Mouse (Mus musculus): ENCODE measurements around the gene Fbxl17.

The Fbxl17 gene

DNA sequence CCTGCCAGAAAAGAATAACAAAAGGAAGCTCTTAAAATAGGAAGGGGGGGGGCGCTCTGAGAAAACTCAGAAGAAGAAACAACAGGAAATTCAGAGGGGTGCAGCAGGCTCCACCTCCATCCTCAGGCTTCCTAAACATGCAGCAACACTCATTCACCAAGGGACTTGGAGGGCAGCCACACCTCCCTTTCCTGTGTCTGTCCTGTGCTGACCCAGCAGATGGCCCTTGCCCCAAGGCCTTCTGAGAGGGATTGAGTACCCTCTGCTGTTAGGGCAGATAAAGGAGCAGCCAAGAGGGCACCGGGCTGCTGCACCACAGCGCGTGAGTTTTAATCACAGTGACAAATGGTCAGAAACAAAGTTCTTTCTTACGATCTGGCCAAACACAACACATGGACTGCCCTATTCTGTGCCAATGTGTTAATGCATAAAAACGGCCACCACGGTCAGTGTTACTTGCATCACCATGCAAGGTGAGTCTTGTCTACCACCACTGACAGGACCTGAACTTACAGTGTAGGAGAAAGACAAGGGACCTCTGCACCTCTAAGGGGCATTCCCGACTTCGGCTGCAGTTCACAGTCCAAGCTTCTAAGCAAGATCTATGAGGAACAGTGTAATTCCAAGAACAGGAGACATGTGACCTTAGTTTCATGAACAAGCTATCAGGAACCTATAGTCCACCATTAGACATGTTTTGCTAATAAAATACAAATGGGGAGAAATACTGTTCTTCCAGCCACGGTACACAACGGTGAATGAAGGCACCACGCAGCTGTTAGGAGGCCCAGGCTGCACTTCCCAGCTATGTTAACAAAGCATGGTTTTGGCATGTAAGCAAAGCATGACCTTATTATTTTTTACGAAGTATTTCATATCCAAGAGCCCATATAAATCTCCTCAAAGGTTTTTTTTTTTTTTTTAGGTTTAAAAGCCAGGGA, 96.8 kb downstream of the Fbxl17 start:
- DNase-seq (ENCODE audit: low spot score in 2 of 2): no peak

DNA sequence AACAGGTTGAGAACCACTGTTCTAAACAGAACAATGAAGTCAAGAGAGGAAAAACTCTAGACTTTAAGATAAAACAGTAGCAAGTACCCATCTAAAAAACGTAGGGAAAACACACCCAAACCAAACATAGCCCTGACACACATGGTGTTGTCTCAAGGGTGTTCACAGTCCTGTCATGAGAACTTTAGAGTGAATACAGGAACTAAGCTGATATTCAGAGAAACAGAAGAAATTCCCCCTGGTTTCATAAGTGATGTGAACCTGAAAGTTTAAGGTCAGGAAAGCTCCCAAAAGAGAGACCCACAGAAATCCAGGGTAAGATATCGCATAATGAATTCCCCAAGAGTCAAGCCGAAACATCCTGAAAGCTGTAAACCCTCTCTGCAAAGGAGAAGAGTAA, 97.6 kb downstream of the Fbxl17 start:
- DNase-seq (ENCODE audit: low spot score in 2 of 2): no peak

DNA sequence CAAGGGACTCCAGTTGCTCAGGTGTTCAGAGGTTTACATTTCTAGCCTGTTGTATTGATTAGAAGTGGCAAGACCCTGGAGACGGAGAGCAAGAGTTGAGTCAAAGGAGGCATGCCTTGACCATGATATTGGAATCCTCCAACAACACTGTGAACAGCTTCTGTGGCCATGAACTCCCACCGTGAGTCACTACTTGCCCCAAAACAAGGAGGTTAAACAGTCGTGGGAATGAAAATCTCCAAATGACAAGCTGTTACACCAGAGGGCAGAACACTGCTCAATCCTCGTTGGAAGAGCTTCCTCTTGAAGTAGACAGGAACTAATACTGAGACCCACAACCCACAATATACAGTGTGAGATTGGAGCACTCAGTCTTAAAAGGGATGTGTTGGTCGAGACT, 99.2 kb downstream of the Fbxl17 start:
- DNase-seq (ENCODE audit: low spot score in 2 of 2): no peak

DNA sequence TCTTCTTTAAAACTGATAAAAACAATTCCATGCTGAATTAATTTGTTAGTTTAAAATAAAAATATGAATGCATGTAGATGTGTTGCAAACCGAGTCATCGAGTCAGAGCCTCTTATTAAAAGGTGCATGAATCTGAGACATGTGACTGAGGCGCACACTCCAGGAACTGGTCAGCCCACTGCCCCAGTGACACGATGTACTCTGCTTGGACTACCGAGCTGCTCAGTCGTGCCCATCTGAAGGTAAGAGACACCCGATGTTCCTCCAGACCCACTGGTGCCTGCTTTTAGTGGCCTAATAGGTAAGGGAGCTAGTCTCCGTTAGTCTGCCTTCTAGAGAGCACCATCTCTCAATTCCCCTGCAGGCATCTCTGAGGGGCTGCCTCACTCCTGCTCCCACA, 100.0 kb downstream of the Fbxl17 start:
- no peak for DNase-seq (ENCODE audit: low spot score in 2 of 2)

DNA sequence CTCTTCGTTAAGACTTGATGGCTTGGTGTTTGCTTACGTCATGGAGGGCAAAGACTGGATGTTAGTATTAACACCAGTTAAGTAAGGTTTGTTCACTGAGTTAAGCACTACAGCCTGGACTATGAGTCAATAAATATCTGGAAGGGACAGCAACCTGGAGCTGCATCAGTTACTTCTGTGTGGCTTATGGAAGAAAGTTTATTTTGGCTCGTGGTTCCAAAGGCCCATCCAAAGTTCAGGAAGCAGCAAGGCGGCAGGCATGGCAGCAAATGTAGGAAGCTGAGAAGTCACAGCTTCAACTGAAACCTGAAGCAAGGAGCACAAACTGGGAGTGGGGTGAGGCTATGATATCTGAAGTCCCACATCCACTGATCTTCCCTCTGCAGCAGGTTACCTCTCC, 108.3 kb downstream of the Fbxl17 start:
- DNase-seq (ENCODE audit: low spot score in 2 of 2): no peak

DNA sequence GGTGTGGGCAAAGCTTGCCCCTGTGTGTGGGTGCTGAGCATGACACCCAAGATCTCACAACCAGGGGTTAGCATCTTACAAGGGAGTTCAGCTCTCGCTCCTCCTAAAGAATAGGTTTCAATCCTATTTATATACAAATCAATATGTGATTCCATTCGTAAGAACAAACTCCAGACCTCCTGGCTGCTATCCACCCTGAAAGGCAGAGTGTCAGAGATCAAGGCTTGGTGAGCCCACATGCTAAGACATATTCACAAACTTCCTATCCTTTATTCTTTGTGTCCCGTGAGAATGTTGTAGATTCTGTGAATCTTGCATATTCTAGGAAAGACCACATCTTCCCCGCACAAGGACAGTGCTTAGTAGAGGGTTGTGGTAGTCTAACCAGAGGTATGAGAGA, 108.9 kb downstream of the Fbxl17 start:
- DNase-seq (ENCODE audit: low spot score in 2 of 2): no peak

DNA sequence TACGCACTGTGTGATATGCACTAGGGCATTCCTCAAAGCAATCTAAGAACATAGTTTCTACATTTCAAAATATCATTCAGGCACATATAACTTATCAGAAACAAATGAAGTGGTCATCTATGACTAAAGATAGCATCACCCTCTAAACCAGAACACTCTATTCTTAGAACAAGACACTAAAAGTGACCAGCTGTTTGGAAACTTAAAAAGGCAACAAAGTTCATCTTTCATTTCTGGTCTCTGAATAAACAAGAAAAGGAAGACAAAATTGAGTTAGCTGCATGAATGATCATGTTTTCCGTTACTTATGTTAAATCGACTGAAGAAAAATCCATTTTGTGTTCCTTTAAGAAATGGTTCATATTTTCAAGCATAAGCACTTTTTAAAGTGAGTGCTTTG, 128.8 kb downstream of the Fbxl17 start:
- DNase-seq (ENCODE audit: low spot score in 2 of 2): no peak

DNA sequence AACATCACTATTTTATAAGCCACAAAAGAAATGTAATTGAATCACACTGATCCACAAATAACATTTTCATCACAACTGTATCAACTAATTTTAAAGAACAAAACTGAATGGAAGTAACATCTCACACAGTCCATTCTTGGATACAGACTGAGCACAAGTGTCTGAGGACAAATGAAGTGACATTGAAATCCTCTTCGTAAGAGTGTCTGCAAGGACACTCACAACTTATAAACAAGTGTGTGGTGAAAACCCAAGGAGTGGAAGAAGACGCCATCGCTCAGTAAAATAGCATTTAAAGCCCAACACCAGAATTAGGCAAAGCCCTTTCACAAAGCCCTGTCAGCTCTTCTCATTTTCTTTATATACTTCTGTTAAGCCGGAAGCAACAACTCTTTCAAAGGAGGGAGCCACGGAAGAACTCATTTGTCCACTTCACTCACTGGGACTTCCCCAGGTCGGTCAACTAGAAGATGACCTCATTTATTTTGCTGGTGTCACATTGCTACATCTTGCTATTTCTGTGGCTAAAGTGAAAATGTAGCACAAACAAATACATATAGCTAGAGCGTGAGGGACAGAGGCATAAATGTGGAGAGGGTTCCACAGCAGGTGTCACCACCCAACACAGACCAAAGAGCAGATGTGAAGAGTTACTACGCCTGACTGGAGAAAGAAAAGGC, 130.0 kb downstream of the Fbxl17 start:
- DNase-seq (ENCODE audit: low spot score in 2 of 2): no peak

DNA sequence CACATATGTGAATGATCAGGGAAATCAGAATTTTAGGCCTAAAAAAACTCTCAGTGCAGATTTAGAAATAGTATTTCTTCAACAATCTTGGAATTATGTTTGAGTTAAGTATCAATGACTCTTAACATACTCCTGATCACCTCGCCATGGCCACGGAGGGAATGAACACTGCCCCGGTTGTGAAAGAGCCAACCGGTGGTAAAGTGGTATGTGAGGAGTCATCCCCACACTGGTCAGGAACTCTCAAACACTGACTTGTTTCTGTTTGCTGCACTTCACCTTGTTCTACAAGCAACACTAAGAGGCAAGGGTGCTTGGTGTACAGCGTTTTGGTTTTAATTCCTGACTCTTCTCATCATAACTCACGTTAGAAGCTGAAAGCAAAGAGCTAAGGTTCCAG, 132.3 kb downstream of the Fbxl17 start:
- no peak for DNase-seq (ENCODE audit: low spot score in 2 of 2)

DNA sequence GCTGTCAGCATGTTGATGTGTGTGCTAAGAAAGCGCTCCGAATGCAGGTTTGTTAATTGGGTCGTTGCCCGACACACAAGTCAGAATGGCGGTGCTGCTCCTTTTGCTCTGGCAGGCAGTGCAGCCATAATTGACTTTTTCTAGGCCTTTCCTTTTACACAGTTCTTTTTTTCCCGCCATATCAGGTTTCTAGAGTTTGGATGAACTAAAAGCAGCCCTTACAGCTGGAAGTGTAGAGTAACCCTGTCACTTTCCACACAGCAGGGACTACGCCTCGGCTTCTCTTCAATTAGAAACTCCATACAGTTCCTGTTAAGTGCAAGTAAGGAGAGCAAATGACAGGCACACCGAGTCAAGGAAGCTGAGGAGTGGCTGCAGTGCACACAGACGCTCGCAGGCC, 133.8 kb downstream of the Fbxl17 start:
- DNase-seq (ENCODE audit: low spot score in 2 of 2): peak in 1 of 2 experiments; percentile 40

DNA sequence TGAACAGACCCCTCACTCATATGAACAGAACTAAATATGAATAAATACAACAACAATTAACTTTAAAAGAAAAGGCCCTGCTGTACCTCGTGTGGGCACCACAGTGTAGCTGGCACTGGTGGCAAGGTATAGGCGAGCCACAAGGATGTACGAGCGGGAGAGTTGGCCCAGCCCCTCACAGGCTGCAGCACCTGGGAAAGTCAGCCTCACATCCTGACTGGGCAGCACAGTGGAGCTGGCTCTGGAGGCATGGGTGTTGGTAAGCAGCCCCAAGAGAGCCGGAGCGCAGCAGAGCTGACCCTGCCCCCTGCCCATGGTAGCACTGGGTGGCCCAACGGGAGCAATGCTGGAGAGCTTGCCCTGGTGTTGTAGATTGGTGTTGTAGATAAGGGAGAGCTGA, 135.2 kb downstream of the Fbxl17 start:
- no peak for DNase-seq (ENCODE audit: low spot score in 2 of 2)

DNA sequence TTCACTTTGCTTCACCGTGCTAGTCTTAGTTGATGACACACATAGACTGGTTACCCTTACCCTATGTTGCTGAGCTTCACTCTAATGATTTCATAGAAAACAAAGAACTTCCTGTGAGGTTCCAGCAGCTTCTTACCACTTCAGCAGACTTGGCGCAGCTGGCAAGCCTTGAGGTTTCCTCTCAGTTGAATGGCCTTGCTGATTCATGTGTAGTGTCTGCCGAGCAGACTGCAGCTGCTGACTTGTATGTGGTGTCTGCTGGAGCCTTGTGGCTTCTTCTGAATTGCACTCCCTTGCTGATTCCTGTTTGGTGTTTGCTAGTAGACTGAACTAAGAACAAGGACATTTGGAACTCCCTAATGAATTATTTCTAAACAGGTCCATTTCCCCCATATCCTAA, 137.6 kb downstream of the Fbxl17 start:
- no peak for DNase-seq (ENCODE audit: low spot score in 2 of 2)

DNA sequence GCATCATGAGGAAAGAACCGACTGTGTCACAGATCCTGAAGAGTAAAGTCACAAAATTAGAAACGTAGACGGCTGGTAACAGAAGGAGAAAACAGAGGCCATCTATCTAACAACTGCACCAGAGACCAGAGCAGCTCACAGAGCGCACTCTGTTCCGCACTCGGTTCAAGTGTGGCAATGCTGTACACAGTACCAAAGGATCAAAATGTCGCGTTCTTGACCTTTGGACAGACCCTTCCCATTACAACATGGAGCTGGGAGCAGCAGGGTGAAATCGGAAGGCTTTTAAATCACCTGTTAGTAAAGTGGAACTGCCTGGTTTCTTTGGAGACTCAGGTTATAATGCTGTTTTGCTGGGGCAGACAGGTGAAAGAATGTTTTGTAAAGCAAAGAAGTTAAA, 138.1 kb downstream of the Fbxl17 start:
- DNase-seq (ENCODE audit: low spot score in 2 of 2): no peak

DNA sequence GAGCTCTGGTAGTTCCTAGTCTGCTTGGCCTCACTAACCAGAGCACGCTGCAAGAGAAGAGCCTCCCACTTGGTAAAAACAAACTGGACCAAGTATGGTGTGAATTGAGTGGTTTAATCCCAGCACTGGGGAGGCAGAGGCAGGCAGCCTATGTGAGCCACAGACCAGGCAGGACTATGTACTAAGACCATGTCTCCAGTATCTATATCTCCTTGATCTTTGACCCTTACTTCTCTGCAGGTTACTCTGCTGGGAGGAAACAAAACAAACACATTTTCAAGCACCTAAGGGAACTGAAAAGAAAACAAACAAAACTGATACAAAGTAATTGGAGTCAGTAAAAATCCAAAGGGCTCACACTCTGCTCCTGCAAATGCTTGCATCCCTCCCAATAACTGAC, 141.0 kb downstream of the Fbxl17 start:
- DNase-seq (ENCODE audit: low spot score in 2 of 2): no peak

DNA sequence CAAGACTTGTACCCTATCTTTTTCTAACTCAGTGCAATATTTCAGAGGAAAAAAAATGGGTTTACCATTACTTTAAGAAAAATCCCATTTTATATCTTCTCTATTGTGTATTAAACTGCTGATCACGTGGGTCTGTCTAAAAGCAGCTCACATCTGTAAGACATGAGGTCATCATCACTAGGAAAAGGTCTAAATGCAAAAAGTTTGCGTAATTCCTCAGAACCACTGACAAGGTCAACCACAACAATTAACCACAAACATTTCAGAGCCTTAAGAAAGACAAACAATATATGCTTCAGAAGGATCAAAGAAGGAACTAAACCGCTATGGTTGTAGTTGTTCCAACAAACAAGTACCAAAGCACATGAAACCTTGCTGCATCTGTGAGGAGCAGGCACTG, 143.6 kb downstream of the Fbxl17 start:
- DNase-seq (ENCODE audit: low spot score in 2 of 2): no peak

DNA sequence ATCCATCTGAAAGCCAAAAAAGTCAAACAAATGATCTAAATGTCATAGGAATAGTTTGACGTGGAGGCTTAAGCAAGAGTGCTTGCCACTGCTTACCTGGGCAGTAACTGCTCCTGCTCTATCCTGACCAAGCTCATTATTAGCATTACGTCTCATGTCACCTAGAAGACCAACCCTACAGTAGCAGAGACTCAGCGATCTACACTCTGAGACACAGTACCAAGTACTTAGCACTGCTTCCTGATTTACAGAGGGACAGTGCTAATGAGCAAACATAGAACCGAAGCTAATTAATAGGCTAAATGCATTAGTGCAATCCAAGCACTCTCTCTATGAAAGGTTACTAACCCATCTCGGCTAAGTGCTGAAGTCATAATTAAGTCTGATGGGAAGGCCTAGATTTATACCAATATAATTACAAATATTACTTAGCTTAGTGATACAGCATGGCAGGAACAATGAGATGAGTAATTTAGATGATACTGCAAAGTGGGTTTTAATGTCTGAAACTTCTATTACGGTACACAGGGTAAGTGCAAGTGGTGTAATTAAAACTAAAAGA, 147.1 kb downstream of the Fbxl17 start:
- no peak for DNase-seq (ENCODE audit: low spot score in 2 of 2)

DNA sequence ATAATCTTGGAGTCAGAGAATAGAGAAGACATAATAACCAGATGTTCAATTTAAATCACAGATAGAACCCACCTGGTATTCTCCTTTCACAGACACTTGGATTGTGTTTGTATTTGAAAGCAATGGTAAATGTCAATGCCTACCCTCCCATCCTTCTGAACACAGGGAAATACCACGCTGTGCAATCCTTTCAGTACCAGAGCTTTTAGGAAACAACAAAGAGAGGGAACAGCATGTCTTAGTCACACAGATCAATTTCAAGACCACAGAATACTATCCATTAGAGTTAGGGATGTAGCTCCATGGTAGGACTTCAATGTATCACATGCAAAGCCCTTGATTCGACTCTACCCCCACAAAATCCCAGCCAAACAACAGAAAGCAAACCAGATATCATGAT, 148.1 kb downstream of the Fbxl17 start:
- DNase-seq (ENCODE audit: low spot score in 2 of 2): no peak

DNA sequence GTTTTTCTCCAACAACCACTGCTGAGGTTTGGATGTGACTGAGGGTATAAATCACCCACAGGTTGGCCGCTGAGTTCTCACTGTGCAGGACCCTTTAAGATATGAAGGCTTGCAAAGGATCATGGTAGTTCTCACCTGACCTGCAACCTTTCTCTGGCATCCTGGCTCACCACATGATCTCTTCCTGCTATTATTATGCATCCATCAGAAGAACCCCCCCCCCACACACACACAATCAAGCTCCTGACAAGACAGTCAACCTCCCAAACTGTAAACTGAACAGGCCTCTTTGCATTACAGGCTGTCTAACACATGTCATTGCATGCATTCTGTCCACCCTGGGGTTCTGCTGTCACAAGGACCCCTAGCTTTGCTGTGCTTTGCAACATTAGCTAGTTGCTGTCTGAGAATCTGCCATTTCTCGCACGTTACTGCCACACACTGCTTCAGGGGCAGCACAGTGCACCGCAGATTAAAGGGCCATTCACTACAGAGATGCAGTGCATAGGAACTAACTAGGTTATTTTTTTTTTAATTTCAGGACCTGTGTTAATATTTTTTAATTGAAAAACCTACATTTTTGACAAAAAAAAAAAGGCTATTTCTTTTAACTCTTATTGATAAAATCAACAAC, 148.8 kb downstream of the Fbxl17 start:
- DNase-seq (ENCODE audit: low spot score in 2 of 2): no peak

DNA sequence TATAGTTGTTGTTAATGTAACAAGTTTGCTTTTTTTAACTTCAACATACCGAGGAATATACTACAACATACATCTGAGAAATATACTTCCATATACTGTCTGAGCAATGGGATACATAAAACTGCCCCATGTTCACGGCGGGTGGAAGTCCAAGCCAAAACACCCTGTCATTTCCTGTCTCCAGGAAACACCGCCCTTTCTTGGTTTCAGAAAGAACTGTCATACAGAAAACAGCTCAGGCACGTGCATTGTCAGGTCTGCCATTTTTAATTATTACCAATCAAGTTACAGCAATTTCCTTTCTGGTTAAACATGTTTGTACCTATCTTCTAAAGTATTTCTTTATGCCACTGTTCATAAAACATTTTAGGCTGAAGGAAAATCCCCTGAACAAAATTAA, 155.7 kb downstream of the Fbxl17 start:
- no peak for DNase-seq (ENCODE audit: low spot score in 2 of 2)

DNA sequence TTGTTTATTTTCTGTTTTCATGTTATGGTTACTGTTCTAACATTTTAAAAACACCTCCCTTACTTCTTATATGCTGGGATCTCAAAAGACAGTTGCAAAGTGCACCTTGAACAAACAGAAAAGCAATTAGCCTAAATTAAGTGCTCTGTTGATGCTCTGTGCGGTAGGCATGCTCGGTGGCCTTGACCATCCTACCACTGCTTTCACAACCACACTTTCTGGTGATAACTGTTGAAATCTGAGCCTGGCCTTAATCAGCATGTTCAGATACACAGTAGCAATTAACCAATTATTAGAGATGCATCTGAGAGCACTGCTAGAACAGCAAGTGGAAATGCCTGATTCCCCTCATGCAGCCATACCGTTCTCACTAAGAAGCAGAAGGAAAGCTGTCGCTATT, 156.7 kb downstream of the Fbxl17 start:
- DNase-seq (ENCODE audit: low spot score in 2 of 2): no peak

DNA sequence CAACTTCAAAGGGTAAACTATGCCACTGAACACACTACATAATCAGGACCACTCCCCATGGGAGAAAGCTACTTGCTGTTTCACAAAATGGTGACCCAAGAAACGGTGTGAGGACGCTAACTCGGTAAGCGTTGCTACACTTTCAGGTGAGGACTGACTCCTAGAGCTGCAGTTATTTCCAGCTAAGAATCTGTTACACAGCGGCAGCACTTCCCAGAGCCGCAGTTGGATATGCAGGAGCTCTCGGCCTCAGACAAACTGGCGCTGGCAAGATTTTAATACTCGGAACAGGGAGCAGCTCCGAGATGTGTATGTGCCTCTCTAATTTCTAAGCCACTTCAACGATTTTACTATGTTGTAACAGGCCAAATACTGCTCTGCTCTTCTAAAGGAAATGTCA, 157.4 kb downstream of the Fbxl17 start:
- DNase-seq (ENCODE audit: low spot score in 2 of 2): no peak

DNA sequence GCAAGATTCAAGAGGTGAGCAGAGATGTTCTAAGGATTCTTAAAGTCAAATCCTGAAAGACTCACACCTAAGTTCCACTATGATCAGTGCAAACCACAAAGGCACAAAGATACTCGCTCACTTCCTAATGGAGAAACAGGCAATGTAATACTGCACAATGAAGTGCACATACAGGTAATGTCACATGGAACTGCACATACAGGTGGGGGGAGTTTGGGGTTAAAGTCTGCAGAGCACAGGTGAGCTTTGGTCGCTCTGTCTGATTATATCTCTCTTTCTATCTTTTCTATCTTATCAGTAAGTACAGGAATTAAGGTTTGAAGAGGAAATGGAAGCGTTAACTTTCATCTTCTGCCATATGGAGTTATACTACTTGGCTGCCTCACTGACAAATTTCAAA, 158.6 kb downstream of the Fbxl17 start:
- no peak for DNase-seq (ENCODE audit: low spot score in 2 of 2)

DNA sequence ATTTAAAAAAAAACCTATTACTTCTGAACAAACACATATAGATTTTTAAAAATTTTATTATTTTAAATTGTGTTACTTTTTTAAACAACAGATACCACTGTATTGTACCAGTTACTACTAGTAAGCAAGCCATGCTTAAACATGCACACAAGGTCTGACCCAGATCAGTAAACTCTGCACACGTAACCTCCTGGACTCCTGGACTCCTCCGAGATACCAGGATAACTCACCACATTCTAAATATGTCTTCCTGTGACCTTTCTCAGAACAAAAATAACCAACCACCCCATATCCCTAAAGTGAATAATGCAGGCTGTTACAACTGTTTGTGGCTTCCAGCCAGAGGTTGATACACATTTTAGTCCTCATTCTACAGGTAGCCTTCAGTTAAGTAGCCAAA, 170.9 kb downstream of the Fbxl17 start:
- DNase-seq (ENCODE audit: low spot score in 2 of 2): no peak
